Mouse (Mus musculus): ENCODE data around the gene Zbtb40. TPM values are rescaled to one million over a fixed set of nuclear protein-coding genes. Genes with fewer than 3 reads are reported as not detected.
A peak's percentile ranks its signal among the peaks of the same experiment; 100 is the strongest.

Gene Zbtb40
- polyA plus RNA-seq, 1 experiment from 2014 or later = 0.56 TPM

- H3K36me3 ChIP-seq (replicated peaks; ENCODE audit: insufficient read depth, low read length) = no peaks in the 10 kb centered on the region
- TF ChIP-seq EP300 (IDR thresholded peaks at IDR 0.05; ENCODE audit: low read depth) (no peak), CTCF (IDR thresholded peaks at IDR 0.05; ENCODE audit: low read depth) (no peak)
- ATAC-seq (no peak), DNase-seq (no peak)
- 0 out of 2 replicates have a peak, but pooled peaks cover 2% of the 10 kb centered on the region for H3K4me1 ChIP-seq (ENCODE audit: insufficient read depth)
- 5% methylated on average over 29 of the region's 75 CpGs for WGBS (ENCODE audit: insufficient replicate concordance)
- peak within 1 kb of the TSS; percentile 42; the same call in 1 of the 2 replicates for H3K4me2 ChIP-seq (ENCODE audit: low read depth, low read length)
- H3K27me3 ChIP-seq (ENCODE audit: insufficient read depth, low read length) = peaks cover 54% of the 10 kb centered on the region
- no peak within 1 kb of the TSS for H3K9ac ChIP-seq (replicated peaks)
- no peak within 1 kb of the TSS for H3K27ac ChIP-seq (ENCODE audit: low read depth)
- H3K9me3 ChIP-seq (ENCODE audit: low read length) = no peaks in the 10 kb centered on the region
- H3K4me3 ChIP-seq (ENCODE audit: low read depth, low read length) = no peak within 1 kb of the TSS
Measured at GRCm38 (mm10) chr4:136956751-136957446, 91.7 kb downstream of the Zbtb40 start, which contains the start of gene Epha8. Epha8 (minus strand) TSS chr4:136956816.

DNA sequence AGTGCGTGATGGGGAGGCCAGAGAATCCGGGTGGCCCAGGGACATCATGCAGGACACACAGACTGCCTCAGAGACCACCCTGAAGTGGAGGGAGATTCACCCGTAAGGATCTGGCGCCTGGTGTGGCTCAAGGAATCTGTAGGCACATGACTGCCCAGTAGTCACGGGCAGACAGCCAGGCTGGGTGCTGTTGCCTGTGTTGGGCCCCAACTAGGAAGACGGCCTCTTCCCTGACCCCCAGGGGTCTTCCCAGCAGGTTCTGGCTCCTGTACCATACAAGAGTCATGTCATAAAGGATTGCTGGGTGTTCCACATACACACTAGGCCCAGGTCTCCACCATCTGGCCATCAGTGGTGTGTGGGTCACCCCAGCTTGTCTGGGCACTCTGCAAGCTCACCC lies 94.0 kb downstream of the Zbtb40 start:
- TF ChIP-seq CTCF (IDR thresholded peaks at IDR 0.05; ENCODE audit: low read depth) (no peak), EP300 (IDR thresholded peaks at IDR 0.05; ENCODE audit: low read depth) (no peak)

DNA sequence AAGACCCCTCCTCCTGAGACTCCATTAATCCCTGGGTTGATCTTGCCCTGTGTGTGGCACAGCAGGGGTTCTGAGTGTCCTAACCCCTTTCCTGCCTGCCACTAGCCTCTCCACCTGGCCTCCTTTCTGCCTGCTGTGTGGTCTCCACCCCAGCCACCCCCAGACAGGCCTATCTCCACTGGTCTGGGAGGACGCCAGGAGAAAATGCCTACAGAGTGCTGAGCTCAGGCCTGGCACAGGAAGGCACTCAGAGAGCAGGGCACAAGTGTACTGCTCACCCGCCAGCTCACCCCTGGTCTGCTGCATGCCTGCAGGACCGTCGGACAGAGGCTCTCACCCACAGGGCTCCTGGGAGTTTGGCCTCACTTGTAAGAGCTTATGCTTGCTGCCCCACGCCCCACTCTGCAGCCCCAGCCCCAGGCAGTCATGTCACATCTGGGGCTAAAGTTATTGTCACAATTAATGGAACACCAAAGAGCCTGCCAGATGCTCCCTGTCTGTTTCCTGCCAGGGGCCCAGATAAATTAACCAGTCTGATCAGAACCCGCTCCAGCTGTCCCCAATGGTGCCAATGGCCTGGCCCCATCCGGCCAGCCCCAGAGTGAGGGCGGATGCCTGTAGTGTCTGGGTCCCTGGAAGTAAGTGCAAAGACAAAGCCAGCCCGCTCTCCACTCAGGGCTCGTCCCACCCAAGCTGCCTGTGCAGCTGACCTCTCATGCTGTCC lies 99.2 kb downstream of the Zbtb40 start:
- Histone ChIP-seq H3K4me3 (ENCODE audit: low read depth, low read length) (no peak overlapping the region), H3K9me3 (ENCODE audit: low read length) (no peaks in the 10 kb centered on the region), H3K27me3 (ENCODE audit: insufficient read depth, low read length) (peaks cover 11% of the 10 kb centered on the region), H3K36me3 (replicated peaks; ENCODE audit: insufficient read depth, low read length) (no peaks in the 10 kb centered on the region), H3K4me2 (ENCODE audit: low read depth, low read length) (no peak overlapping the region), H3K27ac (ENCODE audit: low read depth) (no peak overlapping the region), H3K9ac (replicated peaks) (no peak overlapping the region), H3K4me1 (ENCODE audit: insufficient read depth) (no peaks in the 10 kb centered on the region)
- TF ChIP-seq CTCF (IDR thresholded peaks at IDR 0.05; ENCODE audit: low read depth) (no peak), EP300 (IDR thresholded peaks at IDR 0.05; ENCODE audit: low read depth) (no peak)
- WGBS (ENCODE audit: insufficient replicate concordance) = 48% methylated on average over 10 of the region's 10 CpGs
- DNase-seq (no peak), ATAC-seq (no peak)

More for the DNA sequence above, 94.0 kb downstream of the Zbtb40 start:
- Histone ChIP-seq H3K27ac (ENCODE audit: low read depth) (no peak overlapping the region), H3K4me2 (ENCODE audit: low read depth, low read length) (no peak overlapping the region), H3K9me3 (ENCODE audit: low read length) (no peaks in the 10 kb centered on the region), H3K36me3 (replicated peaks; ENCODE audit: insufficient read depth, low read length) (no peaks in the 10 kb centered on the region), H3K4me1 (ENCODE audit: insufficient read depth) (0 out of 2 replicates have a peak, but pooled peaks cover 2% of the 10 kb centered on the region), H3K4me3 (ENCODE audit: low read depth, low read length) (no peak overlapping the region), H3K27me3 (ENCODE audit: insufficient read depth, low read length) (peaks cover 54% of the 10 kb centered on the region), H3K9ac (replicated peaks) (no peak overlapping the region)
- DNase-seq = no peak
- no peak for ATAC-seq
- 70% methylated on average over 6 of the region's 6 CpGs for WGBS (ENCODE audit: insufficient replicate concordance)

GRCm38 (mm10) chr4:136945397-136945796 lies 103.2 kb downstream of the Zbtb40 start:
- Histone ChIP-seq H3K4me1 (ENCODE audit: insufficient read depth) (no peaks in the 10 kb centered on the region), H3K9me3 (ENCODE audit: low read length) (no peaks in the 10 kb centered on the region), H3K4me3 (ENCODE audit: low read depth, low read length) (no peak overlapping the region), H3K4me2 (ENCODE audit: low read depth, low read length) (no peak overlapping the region), H3K36me3 (replicated peaks; ENCODE audit: insufficient read depth, low read length) (no peaks in the 10 kb centered on the region), H3K9ac (replicated peaks) (no peak overlapping the region), H3K27me3 (ENCODE audit: insufficient read depth, low read length) (peaks cover 12% of the 10 kb centered on the region), H3K27ac (ENCODE audit: low read depth) (no peak overlapping the region)
- DNase-seq (no peak), ATAC-seq (no peak)
- 70% methylated on average over 17 of the region's 17 CpGs for WGBS (ENCODE audit: insufficient replicate concordance)
- no peak for TF ChIP-seq EP300 (IDR thresholded peaks at IDR 0.05; ENCODE audit: low read depth)
- TF ChIP-seq CTCF (IDR thresholded peaks at IDR 0.05; ENCODE audit: low read depth) = no peak

DNA sequence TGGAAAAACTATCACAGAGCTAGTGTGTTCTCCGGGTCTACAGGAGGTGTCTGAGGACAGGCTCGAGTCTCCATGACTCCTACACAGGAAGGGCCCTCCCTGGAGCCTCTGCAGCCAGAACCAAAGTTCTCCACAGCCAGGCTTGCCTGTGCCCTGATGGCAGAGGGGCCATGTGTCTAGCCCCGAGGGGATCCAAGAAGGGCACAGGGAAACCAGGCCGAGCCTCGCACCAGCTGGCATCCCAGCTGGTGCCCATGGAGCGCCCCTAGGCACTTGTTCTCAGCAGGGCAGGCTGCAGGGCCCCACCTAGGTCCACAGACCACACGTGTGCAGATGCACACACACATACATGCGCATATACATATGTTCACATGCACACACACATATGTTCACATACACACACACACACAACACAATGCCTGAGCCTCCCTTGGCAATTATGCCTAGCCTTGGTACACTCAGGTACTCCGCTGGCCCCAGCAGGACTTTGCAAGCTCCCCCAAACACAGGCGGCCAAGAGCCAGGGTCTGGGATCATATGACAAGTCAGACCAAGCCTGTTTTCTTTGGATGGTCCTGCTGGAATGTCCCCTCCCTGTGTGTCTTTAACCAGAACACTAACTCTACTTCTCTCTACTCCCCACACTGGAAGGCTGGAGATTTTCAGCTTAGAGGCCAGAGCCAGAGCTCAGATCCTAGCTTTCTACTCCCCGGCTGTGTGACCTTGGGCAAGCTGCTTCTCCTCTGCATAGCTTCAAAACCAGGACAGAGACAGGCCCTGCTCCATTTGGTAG lies 103.8 kb downstream of the Zbtb40 start:
- ATAC-seq = no peak
- peaks cover 12% of the 10 kb centered on the region for H3K27me3 ChIP-seq (ENCODE audit: insufficient read depth, low read length)
- 61% methylated on average over 11 of the region's 11 CpGs for WGBS (ENCODE audit: insufficient replicate concordance)

GRCm38 (mm10) chr4:136943175-136943574 lies 105.4 kb downstream of the Zbtb40 start:
- Histone ChIP-seq H3K9me3 (ENCODE audit: low read length) (no peaks in the 10 kb centered on the region), H3K4me2 (ENCODE audit: low read depth, low read length) (no peak overlapping the region), H3K27ac (ENCODE audit: low read depth) (no peak overlapping the region), H3K36me3 (replicated peaks; ENCODE audit: insufficient read depth, low read length) (no peaks in the 10 kb centered on the region), H3K4me3 (ENCODE audit: low read depth, low read length) (no peak overlapping the region), H3K4me1 (ENCODE audit: insufficient read depth) (no peaks in the 10 kb centered on the region), H3K27me3 (ENCODE audit: insufficient read depth, low read length) (peaks cover 12% of the 10 kb centered on the region), H3K9ac (replicated peaks) (no peak overlapping the region)
- 25% methylated on average over 13 of the region's 13 CpGs for WGBS (ENCODE audit: insufficient replicate concordance)
- ATAC-seq (no peak), DNase-seq (no peak)
- TF ChIP-seq CTCF (IDR thresholded peaks at IDR 0.05; ENCODE audit: low read depth) (no peak), EP300 (IDR thresholded peaks at IDR 0.05; ENCODE audit: low read depth) (no peak)

More for the DNA sequence above, 103.8 kb downstream of the Zbtb40 start:
- Histone ChIP-seq H3K4me2 (ENCODE audit: low read depth, low read length) (no peak overlapping the region), H3K4me3 (ENCODE audit: low read depth, low read length) (no peak overlapping the region), H3K9me3 (ENCODE audit: low read length) (no peaks in the 10 kb centered on the region), H3K27ac (ENCODE audit: low read depth) (no peak overlapping the region), H3K9ac (replicated peaks) (no peak overlapping the region), H3K4me1 (ENCODE audit: insufficient read depth) (no peaks in the 10 kb centered on the region), H3K36me3 (replicated peaks; ENCODE audit: insufficient read depth, low read length) (no peaks in the 10 kb centered on the region)
- no peak for TF ChIP-seq CTCF (IDR thresholded peaks at IDR 0.05; ENCODE audit: low read depth)
- TF ChIP-seq EP300 (IDR thresholded peaks at IDR 0.05; ENCODE audit: low read depth) = no peak
- DNase-seq = no peak
